Mouse (Mus musculus) midbrain, embryonic 16.5 days (tissue): Measurements from ENCODE around the gene Slc38a2. TPM values are rescaled to one million over a fixed set of nuclear protein-coding genes. Genes with fewer than 3 reads are reported as not detected.
A peak's percentile ranks its signal among the peaks of the same experiment; 100 is the strongest.

Source experiments
- ATAC-seq: fragments of 200-750 bp; cut with Nextera tagmentation; 2 replicates; pipeline ENCODE4 v1.8.0; 2017; ENCODE audit warnings: moderate TSS enrichment
- H3K27ac ChIP-seq: fragments of 300-500 bp; sonication (generic); 2 replicates; pipeline ENCODE4 v1.5.1; 2014; ENCODE audit warnings: mild to moderate bottlenecking, low read length, mixed read lengths
- H3K27me3 ChIP-seq: fragments of 300-500 bp; sonication (generic); 2 replicates; pipeline ENCODE4 v1.6.1; 2014; ENCODE audit warnings: low read depth, low read length, mixed read lengths; ENCODE audit not compliant: control insufficient read depth, insufficient read depth
- H3K36me3 ChIP-seq: fragments of 300-500 bp; sonication (generic); 2 replicates; pipeline ENCODE4 v1.6.1; 2014; ENCODE audit warnings: mild to moderate bottlenecking, low read length, moderate library complexity, mixed read lengths; ENCODE audit not compliant: control insufficient read depth, insufficient read depth
- H3K4me1 ChIP-seq: fragments of 300-500 bp; sonication (generic); 2 replicates; pipeline ENCODE4 v1.6.1; 2014; ENCODE audit warnings: mild to moderate bottlenecking, low read length, mixed read lengths; ENCODE audit not compliant: control insufficient read depth, insufficient read depth
- H3K4me2 ChIP-seq: fragments of 300-500 bp; sonication (generic); 2 replicates; pipeline ENCODE4 v1.6.1; 2014; ENCODE audit warnings: mild to moderate bottlenecking, low read length, mixed read lengths
- H3K4me3 ChIP-seq: fragments of 300-500 bp; sonication (generic); 2 replicates; pipeline ENCODE4 v1.5.1; 2014; ENCODE audit warnings: low read depth, mild to moderate bottlenecking, low read length, moderate library complexity, mixed read lengths
- H3K9ac ChIP-seq: fragments of 300-500 bp; sonication (generic); 2 replicates; pipeline ENCODE4 v1.6.1; 2014; ENCODE audit warnings: low read depth, low read length, mixed read lengths
- H3K9me3 ChIP-seq: fragments of 300-500 bp; sonication (generic); replicated peaks from 2 replicates; pipeline ENCODE4 v1.6.1; 2014; ENCODE audit warnings: mild to moderate bottlenecking, low read length, mixed read lengths; ENCODE audit not compliant: control insufficient read depth, poor library complexity, severe bottlenecking
- whole genome bisulfite sequencing: fragments of 180-500 bp; shearing (Covaris S2); extraction: QIAGEN DNeasy Blood & Tissue Kit; methylation state at CpG from one replicate; pipeline ENCODE4 v1.1.7; 2014; 5-methylcytosine and 5-hydroxymethylcytosine counted together
- polyA plus RNA-seq: library from polyadenylated mRNA; unstranded; fragments of >200 nt; fragmentation: Nextera tagmentation; extraction: Ambion mirVana; gene quantifications from 2 replicates; pipeline ENCODE4 v1.2.1, GENCODE M21; 2015

Slc38a2 gene
- polyA plus RNA-seq, 1 experiment from 2014 or later: 111 TPM

GRCm38 (mm10) chr15:96638656-96639055, 60.9 kb downstream of the Slc38a2 start:
- Histone ChIP-seq H3K4me2 (peak overlapping the region; percentile 88), H3K36me3 (no peaks in the 10 kb centered on the region), H3K27me3 (no peaks in the 10 kb centered on the region), H3K27ac (no peak overlapping the region), H3K4me3 (no peak overlapping the region), H3K9ac (no peak overlapping the region), H3K4me1 (peaks cover 26% of the 10 kb centered on the region), H3K9me3 (no peaks in the 10 kb centered on the region)
- no peak for ATAC-seq
- WGBS: 87% methylated on average over 2 of the region's 2 CpGs

DNA sequence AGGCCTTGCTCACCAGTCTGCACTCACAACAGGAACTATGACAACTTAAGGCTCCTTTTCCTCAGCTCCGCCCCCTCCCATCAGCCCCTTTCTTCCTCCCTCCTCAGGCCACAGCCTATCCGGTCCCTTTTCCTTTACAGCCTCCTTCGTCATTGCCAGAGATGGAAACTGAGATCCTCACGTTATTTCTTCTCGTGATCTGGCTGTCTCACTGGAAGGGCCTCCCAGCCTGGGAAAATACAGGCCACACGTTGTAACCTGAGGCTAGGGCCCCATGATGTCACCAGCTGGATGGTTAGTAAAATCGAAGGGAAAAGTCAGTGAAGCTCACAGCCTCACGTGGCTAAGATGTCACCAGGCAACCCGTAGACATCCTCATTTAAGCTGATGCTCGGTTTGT, 61.4 kb downstream of the Slc38a2 start:
- Histone ChIP-seq H3K9me3 (no peaks in the 10 kb centered on the region), H3K9ac (no peak overlapping the region), H3K27me3 (no peaks in the 10 kb centered on the region), H3K4me3 (no peak overlapping the region), H3K4me2 (no peak overlapping the region), H3K36me3 (no peaks in the 10 kb centered on the region), H3K27ac (no peak overlapping the region), H3K4me1 (peaks cover 24% of the 10 kb centered on the region)
- WGBS: 75% methylated on average over 10 of the region's 10 CpGs
- ATAC-seq: no peak

Other genes starting within 250 kb of the Slc38a2 start
- 39.1 and 44.9 TPM in 2 replicates for gene Scaf11, start 238.9 kb downstream of the Slc38a2 start, polyA plus RNA-seq
- 120 and 142 TPM in 2 replicates for gene Slc38a1, start 56.8 kb downstream of the Slc38a2 start, polyA plus RNA-seq